Comparison of ENCODE assay signal across 19 mouse cellular contexts in the genomic region with DNA sequence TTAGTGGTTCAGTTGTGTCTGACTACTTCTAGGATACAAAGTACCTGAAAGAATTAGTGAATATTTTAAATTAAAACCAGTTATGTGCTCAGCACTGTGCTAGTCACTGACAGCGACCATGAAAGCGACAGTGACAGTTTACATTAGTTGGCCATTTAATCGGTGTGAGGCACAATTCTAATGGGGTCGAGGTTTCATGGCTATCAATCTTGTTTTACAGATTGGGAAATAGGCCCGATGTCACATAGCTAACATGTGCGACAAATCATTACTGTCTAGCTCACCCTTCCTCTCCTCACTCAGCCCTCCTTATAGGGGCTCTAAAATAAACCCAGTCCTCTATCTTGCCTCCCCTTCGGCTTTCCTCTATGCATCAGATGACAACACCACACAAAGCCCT. TPM values are rescaled to one million over a fixed set of nuclear protein-coding genes. Genes with fewer than 3 reads are reported as not detected.
DNase-seq lines count a peak whose midpoint lies in the region; ATAC-seq and TF ChIP-seq lines count a peak whose summit lies in the region.
"Had no signal": no experiment of that assay in that cellular context is flagged by ENCODE, and none has a peak within 500 bp of the region (broad histone marks: within the 10 kb centered on the region; RNA-seq: fewer than 3 reads in every experiment).

No protein-coding gene starts in this region.

- H3K4me1 ChIP-seq in hindbrain, embryonic 12.5 days, result peaks cover 12% of the 10 kb centered on the region
- H3K4me1 ChIP-seq in hindbrain, postnatal 0 days (ENCODE audit: insufficient read depth, low read length), result no peaks in the 10 kb centered on the region
- H3K4me1 ChIP-seq in forebrain, embryonic 15.5 days, result peaks cover 15% of the 10 kb centered on the region
- H3K4me1 ChIP-seq in midbrain, embryonic 15.5 days, result peaks cover 6% of the 10 kb centered on the region
- H3K4me1 ChIP-seq: liver, embryonic 15.5 days; stomach, embryonic 15.5 days had no signal

- no peaks in the 10 kb centered on the region for H3K36me3 ChIP-seq in hindbrain, embryonic 12.5 days
- H3K36me3 ChIP-seq in hindbrain, postnatal 0 days (ENCODE audit: insufficient read depth, low read length), result no peaks in the 10 kb centered on the region
- no peaks in the 10 kb centered on the region for H3K36me3 ChIP-seq in forebrain, embryonic 15.5 days
- no peaks in the 10 kb centered on the region for H3K36me3 ChIP-seq in midbrain, embryonic 15.5 days (replicated peaks)
- H3K36me3 ChIP-seq: liver, embryonic 15.5 days; stomach, embryonic 15.5 days had no signal

- WGBS in hindbrain, embryonic 12.5 days, result 56% methylated on average over 7 of the region's 7 CpGs
- WGBS in hindbrain, postnatal 0 days, result 45% methylated on average over 7 of the region's 7 CpGs
- WGBS in forebrain, embryonic 15.5 days, result 31% methylated on average over 7 of the region's 7 CpGs
- WGBS in midbrain, embryonic 15.5 days, result 35% methylated on average over 7 of the region's 7 CpGs

- peak; percentile 67 for ATAC-seq in hindbrain, embryonic 12.5 days (ENCODE audit: low FRiP score)
- no peak for ATAC-seq in hindbrain, postnatal 0 days
- 0 out of 2 replicates have a peak, but pooled peaks have one; percentile 32 for ATAC-seq in forebrain, embryonic 15.5 days (replicated peaks)
- peak; percentile 66 for ATAC-seq in midbrain, embryonic 15.5 days (replicated peaks)
- ATAC-seq in CD4-positive, CD25-positive, alpha-beta regulatory T cell, adult 4 months, result no peak
- ATAC-seq: activated CD4-positive, CD25-positive, alpha-beta regulatory T cell, adult 4 months; Patski had no signal

- no peak overlapping the region for H3K27ac ChIP-seq in hindbrain, embryonic 12.5 days
- no peak overlapping the region for H3K27ac ChIP-seq in hindbrain, postnatal 0 days
- H3K27ac ChIP-seq in forebrain, embryonic 15.5 days (replicated peaks), result no peak overlapping the region
- H3K27ac ChIP-seq in midbrain, embryonic 15.5 days, result no peak overlapping the region
- H3K27ac ChIP-seq: liver, embryonic 15.5 days; stomach, embryonic 15.5 days had no signal

- no peak overlapping the region for H3K9ac ChIP-seq in hindbrain, embryonic 12.5 days
- H3K9ac ChIP-seq in hindbrain, postnatal 0 days (replicated peaks; ENCODE audit: low read length), result no peak overlapping the region
- no peak overlapping the region for H3K9ac ChIP-seq in forebrain, embryonic 15.5 days (replicated peaks)
- no peak overlapping the region for H3K9ac ChIP-seq in midbrain, embryonic 15.5 days
- H3K9ac ChIP-seq: liver, embryonic 15.5 days; stomach, embryonic 15.5 days had no signal

- H3K4me3 ChIP-seq in hindbrain, embryonic 12.5 days, result no peak overlapping the region
- H3K4me3 ChIP-seq in hindbrain, postnatal 0 days (ENCODE audit: low read length), result no peak overlapping the region
- H3K4me3 ChIP-seq in forebrain, embryonic 15.5 days, result no peak overlapping the region
- no peak overlapping the region for H3K4me3 ChIP-seq in midbrain, embryonic 15.5 days
- H3K4me3 ChIP-seq: liver, embryonic 15.5 days; stomach, embryonic 15.5 days had no signal

- H3K9me3 ChIP-seq in hindbrain, embryonic 12.5 days (replicated peaks), result no peaks in the 10 kb centered on the region
- no peaks in the 10 kb centered on the region for H3K9me3 ChIP-seq in hindbrain, postnatal 0 days (ENCODE audit: low read length)
- no peaks in the 10 kb centered on the region for H3K9me3 ChIP-seq in forebrain, embryonic 15.5 days
- H3K9me3 ChIP-seq in midbrain, embryonic 15.5 days, result no peaks in the 10 kb centered on the region
- H3K9me3 ChIP-seq: liver, embryonic 15.5 days; stomach, embryonic 15.5 days had no signal

- no peak for TF ChIP-seq CTCF in hindbrain, postnatal 0 days (IDR thresholded peaks at IDR 0.05; ENCODE audit: low read depth)

- no peak for DNase-seq in hindbrain, postnatal 0 days (ENCODE audit: low spot score)
- peak; percentile 37 for DNase-seq in MN1 (ENCODE audit: low spot score)
- DNase-seq in adrenal gland, postnatal 10 days, result no peak
- DNase-seq: B cell, adult 2 months; cerebellum, adult 9-11 months; heart, adult 18-20 months; right cerebral cortex, postnatal 14 days; thymus, adult 2 months had no signal

- H3K4me2 ChIP-seq in hindbrain, embryonic 12.5 days (replicated peaks), result no peak overlapping the region
- H3K4me2 ChIP-seq in hindbrain, postnatal 0 days (ENCODE audit: low read depth, low read length), result no peak overlapping the region
- H3K4me2 ChIP-seq in forebrain, embryonic 15.5 days (replicated peaks), result no peak overlapping the region
- H3K4me2 ChIP-seq in midbrain, embryonic 15.5 days, result no peak overlapping the region
- H3K4me2 ChIP-seq: liver, embryonic 15.5 days; stomach, embryonic 15.5 days had no signal

- 0 out of 2 replicates have a peak, but pooled peaks cover 2% of the 10 kb centered on the region for H3K27me3 ChIP-seq in hindbrain, embryonic 12.5 days
- no peaks in the 10 kb centered on the region; the same call in 1 of the 2 replicates for H3K27me3 ChIP-seq in hindbrain, postnatal 0 days (ENCODE audit: insufficient read depth, low read length)
- H3K27me3 ChIP-seq in forebrain, embryonic 15.5 days, result no peaks in the 10 kb centered on the region
- H3K27me3 ChIP-seq in midbrain, embryonic 15.5 days (replicated peaks), result no peaks in the 10 kb centered on the region
- H3K27me3 ChIP-seq: Patski; stomach, embryonic 15.5 days had no signal

RNA-seq across cellular contexts. Expression of a gene that starts 11.5 kb away (rescaled TPM):
- polyA plus RNA-seq in hindbrain, embryonic 12.5 days (2016; fragmentation: Nextera tagmentation; extraction: Ambion mirVana), result 6.4 and 7.9 TPM in 2 replicates
- total RNA-seq in hindbrain, postnatal 0 days (2014; rRNA removed), result 3.7 and 5.2 TPM in 2 replicates
- polyA plus RNA-seq in hindbrain, postnatal 0 days (2015; fragmentation: Nextera tagmentation; extraction: Ambion mirVana), result 3.4 and 3.5 TPM in 2 replicates
- 2.4 and 3.0 TPM in 2 replicates for polyA plus RNA-seq in forebrain, embryonic 15.5 days (2015; fragmentation: Nextera tagmentation; extraction: Ambion mirVana)
- 6.5 and 7.5 TPM in 2 replicates for polyA plus RNA-seq in midbrain, embryonic 15.5 days (2015; fragmentation: Nextera tagmentation; extraction: Ambion mirVana)
- not detected for polyA plus RNA-seq in CD4-positive, CD25-positive, alpha-beta regulatory T cell, adult 4 months (2017; shearing (Covaris generic))
- total RNA-seq in adrenal gland, postnatal 10 days (2021), result 10 to 100 TPM; 10.4 to 14.3 TPM
- total RNA-seq: gastrocnemius, adult 8-10 months; megakaryocyte progenitor cell, adult 5-6 weeks had no signal
- polyA plus RNA-seq: activated CD4-positive, CD25-positive, alpha-beta regulatory T cell, adult 4 months; liver, embryonic 15.5 days; Patski; spleen, adult 2 months had no signal

Comparison
In these comparisons a context has a peak if more than half of its experiments do, and no peak if none do; other contexts are left out.
1. ATAC-seq: peak in hindbrain, embryonic 12.5 days (single experiment), forebrain, embryonic 15.5 days (single experiment) and midbrain, embryonic 15.5 days (single experiment); none in hindbrain, postnatal 0 days (single experiment) and CD4-positive, CD25-positive, alpha-beta regulatory T cell, adult 4 months (single experiment).